Mouse (Mus musculus) liver, embryonic 13.5 days (tissue): ENCODE results near the gene 2410137M14Rik. TPM values are rescaled to one million over a fixed set of nuclear protein-coding genes. Genes with fewer than 3 reads are reported as not detected.

Source experiments
- polyA plus RNA-seq: library from polyadenylated mRNA; unstranded; fragments of >200 nt; fragmentation: Nextera tagmentation; extraction: Ambion mirVana; gene quantifications from 2 replicates; pipeline ENCODE4 v1.2.1, GENCODE M21; 2015

2410137M14Rik gene
- polyA plus RNA-seq, 1 experiment from 2014 or later, result not detected

Other genes starting within 250 kb of the 2410137M14Rik start
- not detected in 2 replicates for gene H2-M10.5, start 208.3 kb downstream of the 2410137M14Rik start, polyA plus RNA-seq
- not detected in 2 replicates for gene H2-M10.6, start 169.1 kb downstream of the 2410137M14Rik start, polyA plus RNA-seq
- 12.1 and 12.4 TPM in 2 replicates for gene Trim26, start 144.1 kb downstream of the 2410137M14Rik start, polyA plus RNA-seq
- 0.22 and 0.34 TPM in 2 replicates for gene Trim15, start 114.0 kb downstream of the 2410137M14Rik start, polyA plus RNA-seq
- 286 and 323 TPM in 2 replicates for gene Trim10, start 111.7 kb downstream of the 2410137M14Rik start, polyA plus RNA-seq
- 0.17 TPM in 1 of 2 replicates, not detected in the other for gene Trim40, start 91.1 kb downstream of the 2410137M14Rik start, polyA plus RNA-seq
- 0.09 TPM in 1 of 2 replicates, not detected in the other for gene Trim31, start 83.1 kb downstream of the 2410137M14Rik start, polyA plus RNA-seq
- not detected in 2 replicates for gene Rnf39, start 38.3 kb downstream of the 2410137M14Rik start, polyA plus RNA-seq
- 38.7 and 40.1 TPM in 2 replicates for gene Ppp1r11, start 29.5 kb downstream of the 2410137M14Rik start, polyA plus RNA-seq
- 31.7 and 31.8 TPM in 2 replicates for gene Znrd1, start 22.7 kb downstream of the 2410137M14Rik start, polyA plus RNA-seq
- gene Znrd1as, start 22.6 kb downstream of the 2410137M14Rik start, polyA plus RNA-seq, result 3.5 and 4.8 TPM in 2 replicates
- gene H2-M5, start 8.3 kb upstream of the 2410137M14Rik start, polyA plus RNA-seq, result not detected in 2 replicates
- gene Zfp57, start 19.9 kb upstream of the 2410137M14Rik start, polyA plus RNA-seq, result 4.6 TPM in 2 replicates
- not detected in 2 replicates for gene Mog, start 42.2 kb upstream of the 2410137M14Rik start, polyA plus RNA-seq
- gene Gabbr1, start 64.7 kb upstream of the 2410137M14Rik start, polyA plus RNA-seq, result 0.43 and 0.51 TPM in 2 replicates
- not detected in 2 replicates for gene Olfr90, start 107.3 kb upstream of the 2410137M14Rik start, polyA plus RNA-seq
- not detected in 2 replicates for gene Olfr91, start 117.0 kb upstream of the 2410137M14Rik start, polyA plus RNA-seq
- not detected in 2 replicates for gene Olfr92, start 138.9 kb upstream of the 2410137M14Rik start, polyA plus RNA-seq
- not detected in 2 replicates for gene Olfr93, start 180.3 kb upstream of the 2410137M14Rik start, polyA plus RNA-seq
- not detected in 2 replicates for gene Ubd, start 212.7 kb upstream of the 2410137M14Rik start, polyA plus RNA-seq
- not detected in 2 replicates for gene Olfr94, start 219.8 kb upstream of the 2410137M14Rik start, polyA plus RNA-seq
- not detected in 2 replicates for gene Olfr95, start 231.9 kb upstream of the 2410137M14Rik start, polyA plus RNA-seq
- gene Olfr96, start 238.9 kb upstream of the 2410137M14Rik start, polyA plus RNA-seq, result not detected in 2 replicates